Mouse (Mus musculus): ENCODE data around the gene Mitd1.

Mitd1 gene

DNA sequence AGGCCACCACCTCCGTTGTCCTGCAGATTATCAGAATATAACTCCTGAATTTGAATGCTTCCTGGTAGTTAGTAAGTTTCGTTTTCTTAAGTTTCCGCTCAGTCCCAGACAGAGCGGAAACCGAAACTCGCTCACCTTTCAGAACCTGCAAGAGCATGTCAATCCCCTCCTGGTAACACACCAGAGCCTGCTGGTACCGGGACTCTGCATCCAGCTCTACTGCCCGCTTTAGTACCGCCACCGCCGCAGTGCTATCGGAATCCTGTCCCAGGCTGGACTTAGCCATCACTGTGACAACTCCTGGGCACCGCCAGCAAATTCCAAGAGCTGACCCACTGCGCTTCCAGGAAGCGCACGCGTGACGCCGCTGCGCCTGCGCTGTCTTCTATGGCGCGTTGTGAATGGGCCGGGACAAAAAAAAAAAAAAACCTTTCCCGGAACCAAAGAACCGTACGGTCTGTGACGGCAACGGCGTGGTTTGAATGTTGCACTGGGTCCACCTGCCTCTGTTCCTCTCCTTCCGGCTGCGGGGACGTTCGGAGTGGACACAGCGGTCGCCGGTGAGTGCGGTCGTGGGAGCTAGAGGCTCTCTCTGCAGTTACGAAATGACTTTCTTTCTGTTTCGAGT, at the start of gene Mitd1, which contains the start of gene Mrpl30:
Gene Mitd1 (minus strand): TSS at position 387 of the 628 bp plus-strand sequence.
Gene Mrpl30 (plus strand): TSS at position 453 of the 628 bp plus-strand sequence.
- in situ Hi-C loops (cut with MboI, MseI), result no loop called here

DNA sequence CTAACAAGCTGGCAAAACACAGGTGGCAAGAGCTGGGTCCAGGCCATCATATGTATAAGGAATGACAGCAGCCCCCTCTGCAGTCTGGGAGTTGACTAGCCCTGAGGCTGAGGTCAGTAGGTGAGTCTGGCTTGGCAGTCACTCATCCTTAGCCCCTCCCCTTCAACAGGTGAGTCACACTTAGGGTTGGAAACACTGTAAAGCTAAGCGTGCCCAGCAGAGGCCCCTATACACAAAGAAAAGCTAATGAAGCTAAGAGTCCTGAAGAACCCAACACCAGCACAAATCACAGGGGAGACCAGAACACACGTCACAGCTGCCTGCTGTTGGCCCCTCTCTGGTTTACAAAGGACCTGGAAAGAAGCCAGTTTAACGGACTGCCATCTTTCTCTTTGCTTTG, 41.6 kb upstream of the Mitd1 start:
- in situ Hi-C loops (cut with MboI, MseI), result no loop called here

DNA sequence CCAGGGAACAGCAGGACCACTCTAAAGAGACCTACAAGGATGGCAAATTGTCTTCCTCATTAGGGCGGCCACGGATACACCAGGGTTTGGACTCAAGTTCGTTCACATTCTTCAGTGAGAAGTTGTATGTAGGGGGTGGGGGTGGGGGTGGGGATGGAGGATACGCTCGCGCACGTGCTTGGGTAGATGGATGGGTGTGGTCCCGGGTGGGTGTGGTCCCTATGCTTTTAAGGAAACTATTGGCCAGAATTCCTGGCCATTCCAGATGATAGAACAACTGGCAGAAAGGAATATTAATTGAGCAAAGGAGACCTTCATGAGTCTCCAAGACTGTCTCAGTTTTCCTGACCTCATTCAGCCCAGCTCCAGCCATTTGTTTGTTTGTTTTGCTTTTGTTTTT, 35.8 kb upstream of the Mitd1 start:
- in situ Hi-C loops (cut with MboI, MseI), result no loop called here

DNA sequence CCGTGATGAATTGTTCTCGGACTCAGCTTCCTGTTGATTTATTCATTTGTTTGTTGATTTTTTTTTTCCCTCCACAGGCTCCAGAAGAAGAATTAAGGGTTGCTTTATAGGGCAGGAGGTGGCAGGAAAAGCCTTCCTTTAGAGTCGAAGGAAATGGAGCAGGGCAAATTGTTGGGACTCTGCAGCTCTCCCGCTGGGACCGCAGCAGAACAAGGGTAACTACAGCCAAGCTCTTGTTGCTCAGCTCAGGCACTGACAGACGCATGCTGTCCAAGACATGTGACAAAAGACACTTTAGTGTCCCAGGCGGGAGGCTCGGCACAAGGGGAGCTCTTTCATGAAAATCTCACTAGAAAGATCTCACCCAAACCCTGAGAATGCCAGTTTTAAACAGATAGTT, 32.3 kb upstream of the Mitd1 start:
- in situ Hi-C loops (cut with MboI, MseI), result no loop called here

DNA sequence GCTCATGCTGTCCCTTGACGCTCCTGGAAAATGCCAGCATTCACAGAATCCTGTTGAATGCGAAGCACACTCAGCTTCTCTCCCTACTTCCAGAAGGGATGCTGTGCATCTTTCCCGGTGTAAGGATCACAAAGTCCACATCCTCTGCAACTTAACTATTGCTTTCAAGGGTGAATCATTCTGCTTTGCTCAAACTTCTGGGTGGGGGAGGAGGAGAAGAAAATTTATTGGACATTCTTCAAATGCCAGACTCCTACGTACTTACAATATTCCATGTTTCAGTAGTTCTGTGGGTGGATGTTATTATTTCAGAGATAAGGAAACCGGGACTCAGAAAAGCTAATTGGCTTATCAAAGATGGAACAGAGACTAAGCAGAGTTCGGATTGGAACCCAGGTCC, 27.9 kb upstream of the Mitd1 start:
- in situ Hi-C loops (cut with MboI, MseI), result no loop called here

DNA sequence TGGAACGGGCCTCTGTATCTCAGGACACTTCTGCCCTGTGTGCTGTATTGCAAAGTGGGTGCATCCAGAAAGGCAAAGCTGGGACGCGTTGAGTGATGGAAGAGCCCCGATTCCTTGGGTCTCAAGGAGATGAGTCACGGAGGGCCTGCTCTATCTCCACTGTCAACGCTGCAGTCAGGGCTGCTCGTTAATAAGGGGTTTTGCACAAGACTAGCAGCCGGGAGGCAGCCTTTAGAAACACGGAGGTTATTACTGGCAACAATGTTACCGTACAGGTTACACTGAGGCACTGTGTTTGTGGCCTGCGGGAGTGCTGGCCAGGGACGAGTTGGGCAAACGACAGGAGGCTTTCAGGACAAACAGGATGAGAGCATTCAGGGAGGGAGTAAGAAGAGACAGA, 27.5 kb upstream of the Mitd1 start:
- in situ Hi-C loops (cut with MboI, MseI), result no loop called here

DNA sequence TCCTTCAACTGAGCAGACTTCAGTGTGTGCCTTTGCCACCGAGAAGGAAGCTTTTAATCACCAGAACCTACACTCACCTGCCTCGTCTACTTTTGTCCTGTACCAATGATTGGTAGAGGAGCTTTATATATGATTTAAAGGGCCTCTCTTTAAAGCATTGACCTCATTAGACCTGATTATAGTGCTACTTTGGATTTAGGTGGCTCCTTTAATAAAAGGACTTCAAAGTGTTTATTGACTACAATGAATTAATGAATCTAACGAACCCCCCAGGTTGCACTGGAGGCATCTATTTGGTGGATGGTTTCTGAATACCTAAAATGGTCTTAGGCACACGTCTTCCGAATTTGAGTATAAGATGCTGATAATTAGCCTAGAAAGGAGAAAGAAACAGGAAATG, 26.2 kb upstream of the Mitd1 start, which contains the start of gene Lyg2:
Gene Lyg2 (minus strand): TSS at position 101 of the 400 bp plus-strand sequence.
- in situ Hi-C loops (cut with MboI, MseI), result no loop called here

DNA sequence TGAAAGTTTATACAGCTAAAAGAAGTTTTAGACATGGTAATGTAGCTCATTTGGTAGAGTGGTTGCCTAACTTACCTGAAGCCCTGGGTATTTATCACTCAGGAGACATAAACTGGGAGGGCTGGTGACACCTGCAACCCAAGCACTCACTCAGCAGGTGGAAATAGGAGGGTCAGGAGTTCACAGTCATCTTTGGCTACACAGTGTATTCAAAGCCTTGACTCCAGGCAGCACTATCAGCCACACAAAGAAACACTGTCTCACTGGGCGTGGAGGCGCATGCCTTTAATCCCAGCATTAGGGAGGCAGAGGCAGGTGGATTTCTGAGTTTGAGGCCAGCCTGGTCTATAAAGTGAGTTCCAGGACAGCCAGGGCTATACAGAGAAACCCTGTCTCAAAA, 22.5 kb upstream of the Mitd1 start:
- in situ Hi-C loops (cut with MboI, MseI), result no loop called here

DNA sequence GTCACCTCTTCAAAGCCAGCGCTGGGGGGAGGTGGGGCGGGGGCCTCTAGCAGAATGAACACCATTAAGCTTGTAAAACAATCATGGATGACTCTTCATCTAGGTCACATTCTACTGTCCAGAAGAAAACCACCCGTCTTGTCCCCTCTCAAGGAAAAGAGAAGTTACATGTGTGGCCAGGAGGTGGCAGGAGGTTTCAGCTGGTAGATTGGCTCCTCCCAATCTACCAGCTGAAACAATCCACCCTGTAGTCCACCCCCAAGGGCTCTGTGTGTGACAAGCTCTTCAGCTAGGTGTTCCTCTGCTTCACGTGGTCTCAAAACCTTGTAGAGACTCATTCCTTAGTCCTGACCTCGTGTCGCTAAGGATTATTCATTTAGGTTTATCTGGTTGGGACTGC, 13.0 kb upstream of the Mitd1 start:
- in situ Hi-C loops (cut with MboI, MseI), result no loop called here

DNA sequence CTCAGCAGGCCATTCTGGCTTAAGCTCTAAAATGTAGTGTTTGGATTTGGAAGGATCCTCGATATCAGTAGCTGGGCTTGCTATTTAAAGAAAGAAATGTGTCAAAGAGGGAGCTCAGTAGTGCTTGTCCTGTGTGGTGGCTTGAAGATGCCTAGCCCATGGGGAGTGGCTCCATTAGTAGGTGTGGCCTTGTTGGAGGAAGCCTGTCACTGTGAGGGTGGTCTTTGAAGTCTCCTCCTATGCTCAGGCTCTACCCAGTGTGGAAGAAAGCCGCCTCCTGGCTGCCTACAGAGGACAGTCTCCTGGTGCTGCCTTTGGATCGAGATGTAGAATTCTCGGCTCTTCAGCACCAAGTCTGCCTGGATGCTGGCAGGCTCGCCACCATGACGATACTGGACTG, 10.1 kb upstream of the Mitd1 start:
- in situ Hi-C loops (cut with MboI, MseI), result no loop called here

DNA sequence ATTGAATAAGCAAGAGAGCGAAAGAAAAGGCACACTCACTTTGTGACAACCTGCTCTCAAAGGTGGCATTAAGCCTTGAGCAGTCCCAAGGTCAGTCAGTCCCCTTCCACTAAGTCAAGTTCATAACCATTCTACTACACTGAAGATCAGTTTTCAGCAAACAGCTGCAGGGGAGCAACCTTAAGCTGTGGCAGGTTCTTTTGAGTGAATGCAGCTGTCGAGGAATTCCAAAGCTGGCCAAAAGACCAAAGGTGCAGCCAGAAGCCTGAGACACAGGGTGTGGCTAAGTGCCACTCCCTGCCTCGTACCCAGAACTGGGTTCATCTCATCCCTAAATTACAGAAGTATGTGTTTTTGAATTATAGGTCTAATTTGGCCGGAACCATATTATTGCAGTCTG, 9.6 kb upstream of the Mitd1 start:
- in situ Hi-C loops (cut with MboI, MseI), result no loop called here

DNA sequence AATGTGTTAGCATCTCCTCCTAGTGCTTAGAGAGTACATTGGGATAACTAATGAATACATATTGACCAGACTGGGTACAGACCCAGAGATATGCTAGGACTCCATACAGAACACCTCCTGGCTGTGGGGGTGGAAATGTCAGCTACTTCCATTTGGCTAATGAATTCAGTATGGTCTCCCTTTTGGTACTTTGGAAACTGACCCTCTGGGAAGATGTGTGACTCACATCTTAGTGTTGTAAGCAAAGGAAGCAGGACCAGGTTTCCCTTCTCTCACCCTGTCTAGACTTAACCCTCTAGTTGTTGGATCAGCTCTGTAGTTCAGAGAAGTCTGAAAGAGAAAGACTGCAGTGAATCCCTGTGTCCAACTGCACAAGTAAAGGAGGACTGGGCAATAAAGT, 4.4 kb upstream of the Mitd1 start:
- in situ Hi-C loops (cut with MboI, MseI), result no loop called here

DNA sequence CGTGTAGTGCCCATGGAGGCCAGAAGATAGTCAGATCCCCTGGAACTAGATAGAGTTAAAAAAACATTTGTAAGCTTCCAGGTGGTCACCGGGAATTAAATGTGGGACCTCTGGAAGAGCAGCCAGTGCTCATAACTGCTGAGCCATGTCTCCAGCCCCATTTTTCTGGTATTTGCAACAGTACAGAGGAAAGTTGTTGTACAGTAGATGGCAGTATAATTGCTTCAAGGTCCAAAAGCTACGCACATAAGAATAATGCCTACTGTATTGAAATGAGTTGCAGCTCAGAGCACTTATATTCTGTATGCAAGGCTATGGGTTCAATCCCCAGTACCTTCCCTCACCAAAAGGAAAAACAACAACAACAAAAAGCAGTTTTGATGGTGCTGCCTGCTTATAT, 1.2 kb upstream of the Mitd1 start:
- in situ Hi-C loops (cut with MboI, MseI), result no loop called here

DNA sequence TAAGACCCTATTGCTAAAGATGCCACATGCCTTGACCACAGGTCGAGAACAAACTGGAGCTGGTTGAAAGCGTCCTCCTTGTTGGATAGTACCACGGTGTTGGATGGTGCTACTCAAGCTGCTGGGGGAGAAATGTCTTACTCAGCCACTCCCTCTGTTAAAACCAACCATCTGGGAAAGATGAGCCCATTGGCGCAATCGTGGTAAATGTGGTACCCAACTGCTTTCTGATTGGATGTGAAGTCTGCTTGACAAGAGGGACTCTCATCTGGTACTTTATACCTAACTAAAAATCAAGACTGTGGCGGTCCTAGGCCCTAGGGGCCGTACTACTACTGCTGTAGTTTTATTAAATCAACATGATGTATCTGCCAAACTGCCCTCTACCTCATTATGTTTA, 1.0 kb downstream of the Mitd1 start:
- in situ Hi-C loops (cut with MboI, MseI), result no loop called here

DNA sequence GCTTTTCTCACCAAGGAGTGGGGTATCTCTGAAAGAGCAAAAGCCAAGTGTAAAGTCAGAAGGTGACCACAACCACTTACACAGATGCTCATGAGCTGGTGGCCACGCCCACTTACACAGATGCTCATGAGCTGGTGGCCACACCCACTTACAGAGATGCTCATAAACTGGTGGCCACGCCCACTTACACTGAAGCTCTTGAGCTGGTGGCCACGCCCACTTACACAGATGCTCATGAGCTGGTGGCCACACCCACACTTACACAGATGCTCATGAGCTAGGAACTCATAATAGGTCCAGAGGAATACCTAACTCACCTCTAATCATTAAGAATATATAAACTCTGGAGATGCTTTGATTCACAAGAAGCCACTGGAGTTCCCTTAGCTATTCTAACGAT, 5.8 kb downstream of the Mitd1 start:
- in situ Hi-C loops (cut with MboI, MseI), result no loop called here

DNA sequence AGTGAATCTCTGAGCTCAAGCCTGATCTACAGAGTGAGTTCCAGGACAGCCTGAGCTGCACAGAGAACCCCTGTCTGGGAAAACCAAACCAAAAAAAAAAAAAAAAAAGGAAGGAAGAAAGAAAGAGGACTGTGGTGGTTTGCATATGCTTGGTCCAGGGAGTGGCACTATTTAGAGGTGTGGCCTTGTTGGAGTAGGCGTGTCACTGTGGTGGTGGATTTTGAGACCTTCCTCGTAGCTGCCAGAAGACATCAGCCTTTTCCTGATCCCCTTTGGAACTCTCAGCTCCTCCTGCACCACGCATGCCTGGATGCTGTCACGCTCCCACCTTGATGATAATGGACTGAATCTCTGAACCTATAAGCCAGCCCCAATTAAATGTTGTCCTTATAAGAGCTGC, 6.8 kb downstream of the Mitd1 start:
- in situ Hi-C loops (cut with MboI, MseI), result no loop called here

DNA sequence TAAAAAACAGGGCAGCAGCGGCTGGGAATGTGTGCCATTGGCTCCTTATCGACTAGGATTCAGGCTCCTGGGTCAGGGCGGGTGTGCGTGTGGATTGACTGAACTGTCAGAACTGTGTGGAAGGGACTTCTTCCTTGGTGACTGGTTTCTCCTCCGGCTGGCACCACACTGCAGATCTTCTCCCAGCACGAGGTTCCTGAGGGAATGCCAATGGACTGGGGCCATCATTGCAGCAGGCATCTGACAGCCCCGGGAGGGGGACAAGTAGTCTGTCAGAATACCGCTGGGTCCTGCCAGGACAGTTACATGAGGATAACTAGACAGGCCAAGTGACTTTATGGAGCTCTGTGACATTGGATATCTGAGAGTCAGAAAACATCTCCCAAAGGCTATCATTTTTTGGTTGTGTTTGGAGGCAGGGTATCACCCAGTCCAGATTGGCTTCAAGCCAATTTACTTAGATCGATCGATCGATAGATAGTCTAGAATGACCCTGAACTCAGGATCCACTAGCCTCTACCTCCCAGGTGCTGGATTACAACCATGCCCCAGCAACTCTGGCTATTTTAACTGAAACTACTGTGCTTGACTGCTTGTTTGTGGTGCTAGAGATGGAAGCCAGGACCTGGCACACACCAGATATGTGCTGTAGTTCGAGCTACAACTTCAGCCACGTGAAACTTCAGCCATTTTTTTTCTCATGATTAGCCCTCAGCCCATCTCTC, 12.3 kb downstream of the Mitd1 start:
- in situ Hi-C loops (cut with MboI, MseI), result loop anchor here (5.0 to 10.0 kb wide), 2 partner anchors 573 to 586 kb away; no protein-coding TSS in a partner anchor

DNA sequence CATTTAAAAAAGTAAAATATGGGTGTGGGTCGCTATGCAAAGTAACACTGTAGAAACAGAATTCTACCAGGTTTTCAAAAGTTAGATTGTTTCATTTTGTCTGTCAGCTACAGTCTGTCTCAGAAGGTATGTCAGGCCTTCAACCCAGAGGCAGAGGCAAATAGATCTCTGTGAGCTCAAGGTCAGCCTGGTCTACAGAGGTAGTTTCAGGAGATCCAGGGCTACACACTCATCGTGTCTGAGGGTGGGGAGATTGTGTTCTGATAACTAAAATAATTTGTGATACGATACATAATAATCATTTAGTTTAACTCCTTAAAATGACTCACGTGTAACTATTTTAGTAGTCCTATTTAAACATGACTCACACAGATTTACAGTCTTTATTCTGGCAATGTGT, 17.1 kb downstream of the Mitd1 start:
- in situ Hi-C loops (cut with MboI, MseI), result loop anchor here in 1 of 2 experiments (10.0 to 25.0 kb wide), 2 partner anchors 568 to 961 kb away; no protein-coding TSS in a partner anchor

DNA sequence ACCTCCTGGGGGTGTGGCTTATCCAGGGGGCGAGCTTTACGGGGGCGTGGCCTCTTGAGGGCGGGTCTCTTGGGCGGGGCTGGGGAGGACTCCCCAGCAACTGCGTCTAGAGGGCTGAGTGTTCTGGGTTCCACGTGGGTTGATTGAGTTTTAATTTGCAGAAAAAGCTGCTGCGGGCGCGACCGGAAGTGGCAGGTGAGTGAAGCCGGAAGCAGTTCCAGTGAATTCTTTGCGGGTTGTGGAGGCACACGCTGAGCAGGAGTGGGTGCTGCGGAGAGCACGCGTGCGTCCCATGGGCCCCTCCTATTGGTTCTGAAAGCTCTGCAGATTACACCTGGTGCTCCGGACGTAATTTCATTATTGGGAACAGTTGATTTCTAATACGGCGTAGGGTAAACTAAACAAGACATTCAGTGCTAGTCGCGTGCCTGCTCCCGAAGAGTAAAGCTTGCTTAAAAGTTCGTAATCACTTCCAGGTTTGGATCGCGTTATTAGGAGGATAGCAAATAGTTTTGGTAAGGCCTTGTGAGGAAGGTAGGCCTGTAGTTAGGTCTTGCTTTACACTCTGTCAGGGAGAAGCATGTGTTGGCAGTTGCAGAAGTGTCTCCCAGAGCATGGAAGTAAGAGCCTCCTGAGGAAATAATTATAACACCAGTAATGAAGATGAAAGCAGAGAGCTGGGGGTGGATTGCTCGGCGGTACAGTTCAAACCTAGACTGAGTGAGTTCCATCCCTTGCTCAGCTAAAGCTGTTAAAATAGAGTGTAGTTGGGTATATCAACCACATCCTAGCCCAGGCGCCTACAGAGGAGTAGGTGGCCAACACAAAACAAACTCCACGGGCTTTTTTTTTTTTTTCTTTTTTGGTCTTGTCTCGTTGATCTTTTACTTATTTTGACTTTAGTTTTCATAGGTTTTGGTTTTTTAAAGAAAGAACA, 17.8 kb downstream of the Mitd1 start:
- in situ Hi-C loops (cut with MboI, MseI), result loop anchor here in 1 of 2 experiments (10.0 to 25.0 kb wide), 2 partner anchors 568 to 960 kb away; no protein-coding TSS in a partner anchor

DNA sequence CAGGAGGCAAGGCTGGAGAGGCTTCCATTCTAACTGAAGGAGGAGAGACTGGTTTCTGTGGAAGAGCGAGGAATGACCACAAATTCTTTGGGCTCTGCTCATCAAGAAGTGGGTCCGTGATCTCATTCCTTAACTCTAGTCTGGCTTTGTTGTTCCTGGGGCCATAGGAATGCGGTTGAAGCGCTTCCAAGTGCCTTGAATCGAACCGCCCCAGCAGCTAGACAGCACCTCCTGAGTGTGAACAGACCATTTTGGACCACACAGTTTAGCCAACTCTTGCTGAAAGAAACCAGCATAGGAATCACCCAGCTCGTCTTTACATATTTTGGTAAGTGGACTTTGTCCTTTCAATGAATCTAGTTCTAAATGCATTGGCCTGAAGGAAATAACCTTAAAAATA, 18.5 kb downstream of the Mitd1 start, which contains the start of gene Lipt1:
Gene Lipt1 (plus strand): TSS at position 35 of the 400 bp plus-strand sequence.
- in situ Hi-C loops (cut with MboI, MseI), result loop anchor here in 1 of 2 experiments (10.0 to 25.0 kb wide), 2 partner anchors 567 to 959 kb away; no protein-coding TSS in a partner anchor

DNA sequence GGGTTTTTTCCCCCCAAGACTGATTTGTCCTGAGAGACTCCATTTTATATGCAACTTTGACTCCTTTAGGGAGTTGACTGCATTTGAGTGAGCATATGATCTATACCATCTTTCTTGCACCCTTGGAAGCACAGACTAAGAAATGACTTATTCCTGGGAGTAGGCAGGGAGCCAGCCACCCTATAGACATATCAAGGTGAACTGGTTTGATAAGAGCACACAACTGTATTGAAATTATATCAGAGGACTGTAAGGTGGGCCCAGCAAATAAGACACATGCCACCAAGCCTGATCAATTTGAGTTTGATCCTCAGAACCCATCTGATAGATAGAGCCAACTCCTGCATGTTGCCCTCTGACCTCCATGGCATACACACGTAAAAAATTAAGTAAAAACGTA, 20.8 kb downstream of the Mitd1 start:
- in situ Hi-C loops (cut with MboI, MseI), result loop anchor here (5.0 to 25.0 kb wide), 2 partner anchors 192 to 957 kb away; no protein-coding TSS in a partner anchor

DNA sequence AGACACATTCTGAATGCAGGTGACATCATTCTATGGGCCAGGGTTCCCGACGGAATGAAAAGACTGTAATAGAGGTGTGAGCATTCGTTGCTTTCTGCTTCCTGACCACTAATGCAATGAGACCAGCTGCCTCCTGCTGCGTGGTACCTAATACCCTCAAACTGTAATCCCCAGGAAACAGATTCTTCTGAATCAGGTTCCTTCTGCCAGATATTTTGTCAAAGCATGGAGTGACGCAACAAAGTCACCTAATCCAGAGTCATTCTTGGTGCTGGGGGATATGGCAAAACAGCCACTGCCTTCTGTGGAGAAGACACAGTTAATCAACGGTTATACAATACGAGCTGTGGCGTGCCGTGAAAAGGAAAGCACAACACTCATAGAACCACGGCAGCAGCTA, 21.6 kb downstream of the Mitd1 start:
- in situ Hi-C loops (cut with MboI, MseI), result loop anchor here (5.0 to 25.0 kb wide), 2 partner anchors 191 to 956 kb away; no protein-coding TSS in a partner anchor
